Mouse (Mus musculus): Measurements from ENCODE around the gene Erbb3. TPM values are rescaled to one million over a fixed set of nuclear protein-coding genes. Genes with fewer than 3 reads are reported as not detected.
A peak's percentile ranks its signal among the peaks of the same experiment; 100 is the strongest.

The Erbb3 gene
- polyA plus RNA-seq, 1 experiment from 2014 or later: 11.8 TPM

DNA sequence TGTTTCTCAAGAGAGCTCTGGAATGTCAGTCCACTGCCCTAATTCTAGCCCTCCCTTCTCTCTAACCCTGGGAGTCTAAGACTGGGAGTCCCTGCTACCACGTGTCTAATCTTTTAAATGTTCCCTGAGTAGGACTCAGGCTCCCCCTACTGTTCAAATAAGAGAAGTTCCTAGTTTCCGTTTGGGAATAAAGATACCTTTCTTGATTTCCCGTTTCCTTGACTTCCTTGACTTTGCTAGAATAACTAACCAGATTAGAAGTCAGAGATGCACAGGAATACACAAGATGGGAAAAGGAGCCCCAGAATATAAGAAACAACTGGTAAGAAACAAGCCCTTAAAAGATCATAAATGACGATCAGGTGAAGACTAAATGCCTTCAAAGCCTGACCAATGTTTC, 43.1 kb downstream of the Erbb3 start:
- Histone ChIP-seq H3K27ac (ENCODE audit: low read depth, low read length) (peak overlapping the region; percentile 92; the same call in 1 of the 2 replicates), H3K9ac (ENCODE audit: low read depth, low read length) (peak overlapping the region; percentile 67; the same call in 1 of the 2 replicates)
- 14% methylated on average over 4 of the region's 4 CpGs for WGBS

GRCm38 (mm10) chr10:128545570-128545898, 43.9 kb downstream of the Erbb3 start:
- Histone ChIP-seq H3K36me3 (ENCODE audit: control insufficient read depth, insufficient read depth, low read length) (peaks cover 38% of the 10 kb centered on the region), H3K4me1 (ENCODE audit: control insufficient read depth, insufficient read depth, low read length) (peaks cover 10% of the 10 kb centered on the region; the same call in 1 of the 2 replicates), H3K4me3 (ENCODE audit: low read length) (no peak overlapping the region), H3K9me3 (ENCODE audit: control insufficient read depth, low read length) (no peaks in the 10 kb centered on the region), H3K27ac (ENCODE audit: low read depth, low read length) (no peak overlapping the region), H3K4me2 (replicated peaks; ENCODE audit: low read depth, low read length) (no peak overlapping the region), H3K9ac (ENCODE audit: low read depth, low read length) (no peak overlapping the region), H3K27me3 (ENCODE audit: control insufficient read depth, insufficient read depth, low read length) (no peaks in the 10 kb centered on the region)
- 89% methylated on average over 3 of the region's 3 CpGs for WGBS
- no peak for ATAC-seq (ENCODE audit: low FRiP score, low TSS enrichment)

More for the DNA sequence above, 43.1 kb downstream of the Erbb3 start:
- Histone ChIP-seq H3K27me3 (ENCODE audit: control insufficient read depth, insufficient read depth, low read length) (no peaks in the 10 kb centered on the region), H3K9me3 (ENCODE audit: control insufficient read depth, low read length) (no peaks in the 10 kb centered on the region), H3K4me2 (replicated peaks; ENCODE audit: low read depth, low read length) (peak overlapping the region; percentile 80), H3K4me1 (ENCODE audit: control insufficient read depth, insufficient read depth, low read length) (peaks cover 10% of the 10 kb centered on the region; the same call in 1 of the 2 replicates), H3K36me3 (ENCODE audit: control insufficient read depth, insufficient read depth, low read length) (peaks cover 38% of the 10 kb centered on the region), H3K4me3 (ENCODE audit: low read length) (peak overlapping the region; percentile 78)
- ATAC-seq (ENCODE audit: low FRiP score, low TSS enrichment): no peak

DNA sequence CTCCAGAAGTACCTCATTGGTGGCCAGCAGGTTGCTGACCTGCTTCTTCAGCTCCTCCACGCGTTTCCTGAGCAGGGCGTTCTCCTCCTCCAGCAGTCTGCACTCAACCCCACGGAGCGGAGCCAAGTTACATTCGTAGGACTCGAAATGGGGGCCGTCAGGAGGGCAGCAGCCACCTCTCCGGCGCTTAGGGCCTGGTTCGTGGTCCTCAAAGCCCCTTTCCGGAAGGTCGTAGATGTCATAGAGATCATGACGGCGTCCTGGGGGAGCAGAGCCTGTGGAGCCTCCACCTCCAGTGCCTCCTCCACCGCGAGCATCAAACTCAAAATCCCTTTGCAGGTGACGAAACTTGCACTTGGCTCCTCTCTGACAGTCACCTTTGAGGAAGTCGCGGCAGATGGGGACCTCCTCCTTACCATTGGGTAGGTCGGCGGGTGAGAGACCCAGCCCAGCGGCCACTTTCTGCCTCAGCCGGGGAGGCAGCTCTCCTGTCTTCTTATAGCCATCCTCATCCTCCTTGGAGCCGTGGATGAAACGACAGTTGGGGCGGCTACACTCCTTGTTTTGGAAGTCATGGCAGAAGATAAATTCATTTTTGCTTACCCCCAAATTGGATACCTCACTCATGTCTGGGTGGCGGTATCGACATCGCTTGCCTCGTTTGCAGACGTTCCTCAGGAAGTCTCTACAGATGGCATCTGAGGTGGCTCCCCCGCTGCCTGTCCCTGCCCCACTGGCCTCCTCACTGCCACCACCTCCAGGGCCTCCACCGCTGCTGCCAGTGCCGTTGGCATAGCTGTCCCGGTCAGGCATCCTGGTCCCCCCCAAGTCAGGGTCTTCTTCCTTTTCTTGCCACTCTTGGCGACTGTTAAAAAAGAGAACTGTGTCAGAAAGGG, 44.5 kb downstream of the Erbb3 start:
- Histone ChIP-seq H3K27me3 (ENCODE audit: control insufficient read depth, insufficient read depth, low read length) (no peaks in the 10 kb centered on the region), H3K9ac (ENCODE audit: low read depth, low read length) (no peak overlapping the region), H3K4me1 (ENCODE audit: control insufficient read depth, insufficient read depth, low read length) (peaks cover 10% of the 10 kb centered on the region; the same call in 1 of the 2 replicates), H3K9me3 (ENCODE audit: control insufficient read depth, low read length) (no peaks in the 10 kb centered on the region), H3K27ac (ENCODE audit: low read depth, low read length) (no peak overlapping the region), H3K36me3 (ENCODE audit: control insufficient read depth, insufficient read depth, low read length) (peaks cover 38% of the 10 kb centered on the region), H3K4me3 (ENCODE audit: low read length) (no peak overlapping the region), H3K4me2 (replicated peaks; ENCODE audit: low read depth, low read length) (no peak overlapping the region)
- no peak for ATAC-seq (ENCODE audit: low FRiP score, low TSS enrichment)
- 95% methylated on average over 37 of the region's 37 CpGs for WGBS

GRCm38 (mm10) chr10:128544151-128544657, 45.2 kb downstream of the Erbb3 start:
- ATAC-seq (ENCODE audit: low FRiP score, low TSS enrichment): no peak

DNA sequence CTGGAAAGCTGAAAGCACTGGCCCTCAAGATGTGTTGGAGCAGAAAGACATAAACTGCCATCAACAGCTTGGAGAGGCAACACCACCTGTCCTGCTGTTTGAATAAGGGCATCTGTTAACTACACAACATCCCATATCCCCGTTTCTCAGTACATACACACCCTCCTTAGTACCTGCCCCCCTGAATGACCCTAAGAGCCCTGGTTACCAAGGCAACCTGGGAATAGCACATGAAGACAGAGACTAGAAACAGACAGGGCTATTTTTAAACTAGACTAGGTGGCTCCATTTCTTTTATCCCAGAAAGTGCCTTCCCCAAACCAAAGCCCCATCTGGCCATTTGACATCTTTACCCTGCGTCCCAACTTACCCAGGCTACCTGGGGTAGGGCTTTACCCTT, 46.4 kb downstream of the Erbb3 start:
- Histone ChIP-seq H3K9ac (ENCODE audit: low read depth, low read length) (no peak overlapping the region), H3K4me1 (ENCODE audit: control insufficient read depth, insufficient read depth, low read length) (peaks cover 10% of the 10 kb centered on the region; the same call in 1 of the 2 replicates), H3K4me3 (ENCODE audit: low read length) (no peak overlapping the region), H3K9me3 (ENCODE audit: control insufficient read depth, low read length) (no peaks in the 10 kb centered on the region), H3K27me3 (ENCODE audit: control insufficient read depth, insufficient read depth, low read length) (no peaks in the 10 kb centered on the region), H3K36me3 (ENCODE audit: control insufficient read depth, insufficient read depth, low read length) (peaks cover 38% of the 10 kb centered on the region), H3K4me2 (replicated peaks; ENCODE audit: low read depth, low read length) (no peak overlapping the region), H3K27ac (ENCODE audit: low read depth, low read length) (no peak overlapping the region)
- WGBS: 79% methylated on average over 2 of the region's 2 CpGs
- no peak for ATAC-seq (ENCODE audit: low FRiP score, low TSS enrichment)

More at GRCm38 (mm10) chr10:128544151-128544657, 45.2 kb downstream of the Erbb3 start:
- Histone ChIP-seq H3K27ac (ENCODE audit: low read depth, low read length) (no peak overlapping the region), H3K4me3 (ENCODE audit: low read length) (no peak overlapping the region), H3K9me3 (ENCODE audit: control insufficient read depth, low read length) (no peaks in the 10 kb centered on the region), H3K9ac (ENCODE audit: low read depth, low read length) (no peak overlapping the region), H3K36me3 (ENCODE audit: control insufficient read depth, insufficient read depth, low read length) (peaks cover 38% of the 10 kb centered on the region), H3K4me1 (ENCODE audit: control insufficient read depth, insufficient read depth, low read length) (peaks cover 10% of the 10 kb centered on the region; the same call in 1 of the 2 replicates), H3K27me3 (ENCODE audit: control insufficient read depth, insufficient read depth, low read length) (no peaks in the 10 kb centered on the region), H3K4me2 (replicated peaks; ENCODE audit: low read depth, low read length) (no peak overlapping the region)
- 97% methylated on average over 15 of the region's 15 CpGs for WGBS

GRCm38 (mm10) chr10:128538340-128538870, 51.0 kb downstream of the Erbb3 start:
- H3K4me2 ChIP-seq (replicated peaks; ENCODE audit: low read depth, low read length): no peak overlapping the region
- H3K36me3 ChIP-seq (ENCODE audit: control insufficient read depth, insufficient read depth, low read length): peaks cover 13% of the 10 kb centered on the region
- no peak for ATAC-seq (ENCODE audit: low FRiP score, low TSS enrichment)
- H3K27ac ChIP-seq (ENCODE audit: low read depth, low read length): no peak overlapping the region
- H3K4me3 ChIP-seq (ENCODE audit: low read length): no peak overlapping the region
- H3K9me3 ChIP-seq (ENCODE audit: control insufficient read depth, low read length): no peaks in the 10 kb centered on the region
- H3K9ac ChIP-seq (ENCODE audit: low read depth, low read length): no peak overlapping the region
- WGBS: 83% methylated on average over 1 of the region's 1 CpGs
- H3K27me3 ChIP-seq (ENCODE audit: control insufficient read depth, insufficient read depth, low read length): no peaks in the 10 kb centered on the region
- no peaks in the 10 kb centered on the region for H3K4me1 ChIP-seq (ENCODE audit: control insufficient read depth, insufficient read depth, low read length)

- ATAC-seq (ENCODE audit: low FRiP score, low TSS enrichment): peak; percentile 87
- no peaks in the 10 kb centered on the region for H3K36me3 ChIP-seq (ENCODE audit: control insufficient read depth, insufficient read depth, low read length)
- peak overlapping the region; percentile 14; the same call in 1 of the 2 replicates for H3K4me3 ChIP-seq (ENCODE audit: low read length)
- H3K9me3 ChIP-seq (ENCODE audit: control insufficient read depth, low read length): no peaks in the 10 kb centered on the region
- no peak overlapping the region; the same call in 1 of the 2 replicates for H3K9ac ChIP-seq (ENCODE audit: low read depth, low read length)
- peak overlapping the region; percentile 33 for H3K4me2 ChIP-seq (replicated peaks; ENCODE audit: low read depth, low read length)
- H3K4me1 ChIP-seq (ENCODE audit: control insufficient read depth, insufficient read depth, low read length): no peaks in the 10 kb centered on the region
- H3K27ac ChIP-seq (ENCODE audit: low read depth, low read length): peak overlapping the region; percentile 6; the same call in 1 of the 2 replicates
- H3K27me3 ChIP-seq (ENCODE audit: control insufficient read depth, insufficient read depth, low read length): no peaks in the 10 kb centered on the region
- WGBS: 16% methylated on average over 18 of the region's 18 CpGs
Observed at GRCm38 (mm10) chr10:128536266-128536940, 53.0 kb downstream of the Erbb3 start.

- Histone ChIP-seq H3K27ac (ENCODE audit: low read depth, low read length) (peak overlapping the region; percentile 6; the same call in 1 of the 2 replicates), H3K4me3 (ENCODE audit: low read length) (peak overlapping the region; percentile 14; the same call in 1 of the 2 replicates), H3K36me3 (ENCODE audit: control insufficient read depth, insufficient read depth, low read length) (no peaks in the 10 kb centered on the region), H3K9me3 (ENCODE audit: control insufficient read depth, low read length) (no peaks in the 10 kb centered on the region), H3K27me3 (ENCODE audit: control insufficient read depth, insufficient read depth, low read length) (no peaks in the 10 kb centered on the region), H3K9ac (ENCODE audit: low read depth, low read length) (no peak overlapping the region; the same call in 1 of the 2 replicates), H3K4me2 (replicated peaks; ENCODE audit: low read depth, low read length) (peak overlapping the region; percentile 33), H3K4me1 (ENCODE audit: control insufficient read depth, insufficient read depth, low read length) (no peaks in the 10 kb centered on the region)
- no peak for ATAC-seq (ENCODE audit: low FRiP score, low TSS enrichment)
- 79% methylated on average over 4 of the region's 4 CpGs for WGBS
Observed at GRCm38 (mm10) chr10:128535624-128536265, 53.7 kb downstream of the Erbb3 start.

Measured in kidney, embryonic 14.5 days (tissue).